Mouse (Mus musculus) olfactory bulb, adult 2 months (tissue): ENCODE measurements around the gene Rnase4. TPM values are rescaled to one million over a fixed set of nuclear protein-coding genes. Genes with fewer than 3 reads are reported as not detected.

Experiments
- H3K27ac ChIP-seq: fragments of 200-500 bp; 2 replicates; pipeline ENCODE4 v1.5.1; 2012; ENCODE audit warnings: low read depth, low read length; ENCODE audit not compliant: insufficient read depth
- H3K4me1 ChIP-seq: fragments of 200-500 bp; 2 replicates; pipeline ENCODE4 v1.6.1; 2012; ENCODE audit warnings: low read length; ENCODE audit not compliant: control insufficient read depth, insufficient read depth
- H3K4me3 ChIP-seq: fragments of 200-500 bp; 2 replicates; pipeline ENCODE4 v1.5.1; 2012; ENCODE audit warnings: mild to moderate bottlenecking, low read depth, low read length, moderate library complexity; ENCODE audit not compliant: insufficient read depth
- CTCF ChIP-seq: fragments of 200-500 bp; IDR thresholded peaks from 2 replicates; pipeline ENCODE4 v1.5.1; 2012; ENCODE audit warnings: low read depth, mild to moderate bottlenecking, low read length, moderate library complexity; ENCODE audit not compliant: insufficient read depth
- POLR2A ChIP-seq: fragments of 200-500 bp; IDR thresholded peaks from 2 replicates; pipeline ENCODE4 v1.6.1; 2012; ENCODE audit warnings: mild to moderate bottlenecking, low read depth, low read length, moderate library complexity; ENCODE audit not compliant: insufficient read depth
- WGBS: fragments of 180-500 bp; shearing (Covaris S2); methylation state at CpG from one replicate; pipeline ENCODE4 v1.1.7; 2018; 5-methylcytosine and 5-hydroxymethylcytosine counted together
- polyA plus RNA-seq: library from polyadenylated mRNA; stranded (reverse); fragments of >200 nt; gene quantifications from 2 replicates; pipeline ENCODE4 v1.2.4, GENCODE M21; 2012; ENCODE audit warnings: low replicate concordance; ENCODE audit not compliant: missing spikeins, insufficient read depth, insufficient read length

Rnase4 gene
- not detected in 2 replicates for polyA plus RNA-seq

DNA sequence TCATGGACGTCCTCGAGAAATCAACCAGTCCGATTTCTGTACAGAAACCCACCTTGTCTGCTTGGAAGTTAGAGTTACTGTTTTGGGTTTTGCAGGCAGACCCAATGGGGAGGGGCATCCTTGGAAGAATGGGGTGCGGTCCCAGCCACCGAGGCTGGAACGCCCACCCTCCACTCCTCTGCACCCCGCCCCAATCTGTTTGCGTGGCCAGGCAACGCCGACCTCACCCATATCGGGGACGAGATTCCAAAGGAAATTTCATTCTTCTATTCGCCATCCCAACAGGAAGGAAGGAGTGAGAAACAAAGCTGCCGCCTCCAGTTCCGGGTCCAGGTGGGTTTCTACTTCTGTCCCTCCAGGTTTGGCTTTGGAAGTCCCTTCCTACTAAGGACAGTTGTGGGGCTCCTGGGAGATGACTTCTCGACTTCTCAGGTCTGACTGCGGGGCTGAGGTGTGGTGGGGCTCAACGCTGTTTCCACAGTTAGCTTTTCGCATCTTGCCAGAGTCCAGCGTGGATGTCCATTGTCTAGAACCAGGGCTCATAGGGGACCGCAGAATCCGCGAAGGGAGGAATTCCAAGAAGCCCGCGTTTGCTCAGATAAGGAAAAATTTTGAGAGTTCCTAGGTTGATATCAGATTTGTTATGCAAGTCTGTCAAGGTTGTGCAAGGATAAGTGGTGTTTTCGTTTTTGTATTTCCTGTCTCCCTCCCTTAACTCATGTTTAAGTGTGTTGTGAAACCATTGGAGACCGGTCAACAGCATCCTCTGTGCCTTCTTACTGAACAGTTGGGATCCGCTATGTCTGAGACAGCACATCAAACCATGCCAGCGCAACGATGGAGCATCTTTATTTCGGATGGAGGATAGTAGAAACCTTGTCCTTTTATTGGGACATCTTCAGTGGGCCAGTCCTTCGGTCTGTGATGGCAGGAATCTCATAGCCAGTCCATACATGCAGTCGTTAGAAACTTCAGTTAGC is at the start of gene Rnase4, which contains the start of gene Ang:
Rnase4 (plus strand) TSS at position 157 of the 980 bp plus-strand sequence.
Ang (plus strand) TSS at position 230 of the 980 bp plus-strand sequence.
- peak within 1 kb of the TSS; percentile 53; the same call in 1 of the 2 replicates for H3K27ac ChIP-seq
- WGBS: 11% methylated on average over 33 of the region's 33 CpGs
- TF ChIP-seq CTCF (no peak), POLR2A (no peak)

DNA sequence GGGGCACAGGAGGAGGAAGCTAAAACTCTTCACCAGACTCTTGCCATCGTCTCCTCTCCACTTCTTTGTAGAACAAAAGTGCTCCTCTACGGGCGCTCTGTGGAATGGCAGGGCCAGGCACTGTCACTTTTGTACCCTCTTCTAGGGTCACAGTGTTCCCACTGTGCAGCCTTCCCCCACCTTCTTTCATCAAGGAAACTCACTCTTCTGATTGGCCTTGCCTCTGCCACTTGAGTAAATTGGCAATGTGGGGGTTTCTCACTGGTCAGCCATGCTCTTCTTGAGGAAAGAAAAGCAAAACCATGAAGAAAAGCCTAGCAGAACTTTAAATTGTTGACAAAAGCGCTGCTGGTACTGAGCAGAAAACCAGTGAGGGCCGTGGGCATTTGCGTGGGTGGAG is 49.1 kb upstream of the Rnase4 start, which contains the start of gene Rnase9:
Rnase9 (minus strand) TSS at position 101 of the 400 bp plus-strand sequence.
- TF ChIP-seq CTCF (no peak), POLR2A (no peak)
- Histone ChIP-seq H3K27ac (no peak within 1 kb of the TSS), H3K4me1 (no peaks in the 10 kb centered on the region), H3K4me3 (no peak within 1 kb of the TSS)
- 68% methylated on average over 6 of the region's 6 CpGs for WGBS

More for the DNA sequence above, at the start of gene Rnase4, which contains the start of gene Ang:
- Histone ChIP-seq H3K4me3 (peak within 1 kb of the TSS; percentile 95), H3K4me1 (peaks cover 6% of the 10 kb centered on the region)

DNA sequence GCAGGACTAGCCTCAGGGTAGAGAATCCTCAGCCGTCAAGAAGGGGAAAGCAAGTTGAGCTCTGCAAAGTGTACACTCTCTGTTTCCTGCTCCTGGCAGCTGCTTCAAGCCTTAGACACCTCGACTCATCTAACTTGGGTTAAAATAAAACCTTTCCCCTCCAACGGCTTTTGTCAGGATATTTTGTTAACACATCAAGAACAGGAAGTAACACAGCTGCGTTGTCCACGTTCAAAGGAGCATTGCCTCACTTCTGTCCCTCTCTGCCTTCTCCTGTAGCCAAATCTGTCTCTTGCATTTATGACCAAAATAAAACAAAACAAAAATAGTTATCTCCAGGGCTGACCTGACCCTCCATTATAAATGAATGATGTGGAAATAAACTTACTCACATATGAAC is 43.0 kb upstream of the Rnase4 start:
- Histone ChIP-seq H3K27ac (no peak overlapping the region), H3K4me3 (no peak overlapping the region), H3K4me1 (no peaks in the 10 kb centered on the region)
- TF ChIP-seq POLR2A: no peak
- TF ChIP-seq CTCF: no peak
- WGBS: 55% methylated on average over 5 of the region's 5 CpGs

DNA sequence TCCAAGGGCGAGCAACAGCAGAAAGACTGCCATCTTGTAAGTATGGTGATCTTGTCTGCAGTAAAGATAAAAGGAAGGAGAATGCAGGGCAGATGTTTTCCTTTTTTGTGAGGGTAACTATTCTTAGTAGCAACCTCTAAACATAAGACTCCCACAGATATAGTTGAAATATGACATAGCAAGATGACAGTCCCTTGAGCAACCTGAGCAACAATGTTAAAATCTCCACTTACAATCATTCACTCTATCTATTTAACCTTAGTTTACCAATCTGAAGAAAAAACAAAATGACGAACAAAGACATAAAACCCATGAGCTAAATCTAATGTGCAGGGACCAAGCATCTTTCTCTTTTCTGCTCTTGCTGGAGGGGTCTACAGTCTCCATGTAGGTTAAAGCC is 40.8 kb upstream of the Rnase4 start, which contains the start of gene Rnase11:
Rnase11 (minus strand) TSS at position 101 of the 400 bp plus-strand sequence.
- Histone ChIP-seq H3K4me3 (no peak within 1 kb of the TSS), H3K27ac (no peak within 1 kb of the TSS), H3K4me1 (no peaks in the 10 kb centered on the region)
- 89% methylated on average over 2 of the region's 2 CpGs for WGBS
- TF ChIP-seq CTCF: no peak
- TF ChIP-seq POLR2A: no peak

DNA sequence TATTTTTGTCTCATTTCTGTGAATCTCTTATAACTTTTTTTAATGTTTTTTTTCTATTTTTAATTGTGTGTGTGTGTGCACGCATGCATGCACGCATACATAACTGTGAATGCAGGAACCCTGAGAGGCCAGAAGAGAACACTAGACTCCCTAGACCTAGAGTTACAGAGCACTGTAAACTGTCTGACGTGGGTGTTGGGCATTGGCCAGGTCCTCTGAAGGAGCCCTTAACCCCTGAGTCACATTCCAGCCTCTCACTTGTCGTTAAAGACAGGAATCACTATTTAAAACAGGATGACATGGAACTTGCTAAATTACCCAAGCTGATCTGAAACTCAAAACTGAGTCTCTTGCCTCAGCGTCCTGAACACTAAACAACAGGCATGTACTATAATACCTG is 38.9 kb upstream of the Rnase4 start:
- no peak for TF ChIP-seq POLR2A
- TF ChIP-seq CTCF: no peak
- Histone ChIP-seq H3K27ac (no peak overlapping the region), H3K4me1 (no peaks in the 10 kb centered on the region), H3K4me3 (no peak overlapping the region)
- WGBS: 46% methylated on average over 5 of the region's 5 CpGs

DNA sequence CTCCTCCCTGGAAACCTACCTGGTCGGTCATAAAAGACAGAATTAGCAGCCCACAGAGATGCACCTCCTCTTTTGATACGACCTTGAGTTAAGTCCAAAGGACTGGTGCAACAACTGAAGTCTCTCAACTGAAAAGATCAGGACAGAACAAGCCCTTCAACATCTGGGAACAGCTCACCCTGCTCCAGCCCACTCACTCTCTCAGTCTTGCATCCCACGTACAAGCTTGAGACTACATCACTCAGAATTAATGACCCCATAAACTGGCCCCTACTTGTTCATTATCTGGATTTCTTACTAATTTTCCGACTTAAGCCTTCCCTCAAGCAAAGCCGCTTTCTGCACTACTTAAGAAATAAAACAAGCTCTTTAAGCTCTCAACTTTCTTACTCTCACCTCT is 37.7 kb upstream of the Rnase4 start:
- Histone ChIP-seq H3K4me1 (no peaks in the 10 kb centered on the region), H3K27ac (no peak overlapping the region), H3K4me3 (no peak overlapping the region)
- 58% methylated on average over 5 of the region's 5 CpGs for WGBS
- TF ChIP-seq POLR2A (no peak), CTCF (no peak)

DNA sequence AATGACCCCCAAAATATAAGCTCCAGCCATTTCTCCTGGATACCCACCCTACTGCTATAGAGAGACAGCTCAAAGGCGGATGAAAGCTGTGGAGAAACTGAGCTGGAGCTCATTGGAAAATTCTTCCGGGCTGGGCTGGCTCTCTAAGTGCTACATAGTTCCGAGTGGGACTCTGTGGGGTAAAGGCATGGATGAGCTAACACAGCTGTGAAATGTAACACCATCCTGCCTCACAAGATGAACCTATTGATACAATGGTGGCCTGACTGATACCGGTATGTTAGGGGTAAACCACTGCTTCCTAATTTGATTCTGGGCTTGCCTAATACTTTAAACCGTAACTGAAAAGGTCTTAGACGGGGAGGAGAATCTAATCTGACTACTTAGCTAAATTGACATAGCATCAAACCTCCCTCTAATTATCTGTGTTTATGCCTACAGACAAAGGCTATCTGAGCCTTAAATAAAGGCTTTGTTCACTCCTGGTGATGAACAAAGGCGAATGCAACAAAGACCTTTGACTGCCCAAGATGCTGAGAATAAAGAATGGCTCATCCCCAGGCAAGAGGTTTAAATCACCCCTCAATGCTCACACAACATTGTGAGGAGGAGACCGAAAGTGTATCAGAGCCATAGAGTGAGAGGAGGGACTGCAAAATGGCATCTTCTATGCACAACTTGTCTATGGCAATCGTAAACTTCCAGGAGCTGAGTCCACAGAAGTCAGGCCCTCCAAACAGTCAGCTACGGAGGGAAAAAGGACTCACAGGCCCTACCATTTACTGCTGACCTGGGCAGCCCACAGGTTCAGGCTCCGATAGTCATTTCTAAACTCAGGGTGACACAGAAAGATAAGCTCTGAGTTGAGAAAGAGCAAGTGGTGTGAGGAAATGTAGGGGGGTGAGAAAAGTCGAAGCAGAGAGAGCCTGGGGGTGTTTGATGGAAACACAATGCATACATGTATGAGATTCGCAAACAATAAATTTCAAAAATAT is 36.3 kb upstream of the Rnase4 start:
- Histone ChIP-seq H3K4me1 (no peaks in the 10 kb centered on the region), H3K4me3 (no peak overlapping the region), H3K27ac (no peak overlapping the region)
- TF ChIP-seq CTCF (no peak), POLR2A (no peak)
- 52% methylated on average over 13 of the region's 13 CpGs for WGBS

DNA sequence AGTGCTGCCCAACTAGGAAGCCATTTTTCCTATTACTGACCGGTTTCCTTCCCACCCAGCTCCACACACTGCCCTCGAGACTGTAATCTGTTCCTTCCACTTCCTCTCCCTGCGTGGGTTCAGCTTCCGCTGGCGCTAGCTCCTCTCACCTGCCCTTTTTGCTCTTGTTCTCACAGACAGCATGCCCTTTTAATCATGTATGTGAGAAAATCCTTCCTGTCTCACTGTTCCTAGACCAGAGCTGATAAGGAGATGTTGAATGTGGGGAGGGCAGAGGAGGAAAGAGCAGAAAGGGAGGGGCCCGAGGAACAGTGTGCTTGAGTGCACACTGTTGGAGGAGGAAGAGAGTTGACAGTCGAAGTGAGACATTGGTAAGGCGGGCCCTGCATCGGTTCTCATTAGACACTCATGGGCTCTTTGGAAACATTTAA is 33.5 kb upstream of the Rnase4 start, which contains the start of gene Rnase12:
Rnase12 (minus strand) TSS at position 261 of the 431 bp plus-strand sequence.
- Histone ChIP-seq H3K27ac (no peak within 1 kb of the TSS), H3K4me3 (no peak within 1 kb of the TSS), H3K4me1 (no peaks in the 10 kb centered on the region)
- no peak for TF ChIP-seq CTCF
- 65% methylated on average over 9 of the region's 9 CpGs for WGBS

DNA sequence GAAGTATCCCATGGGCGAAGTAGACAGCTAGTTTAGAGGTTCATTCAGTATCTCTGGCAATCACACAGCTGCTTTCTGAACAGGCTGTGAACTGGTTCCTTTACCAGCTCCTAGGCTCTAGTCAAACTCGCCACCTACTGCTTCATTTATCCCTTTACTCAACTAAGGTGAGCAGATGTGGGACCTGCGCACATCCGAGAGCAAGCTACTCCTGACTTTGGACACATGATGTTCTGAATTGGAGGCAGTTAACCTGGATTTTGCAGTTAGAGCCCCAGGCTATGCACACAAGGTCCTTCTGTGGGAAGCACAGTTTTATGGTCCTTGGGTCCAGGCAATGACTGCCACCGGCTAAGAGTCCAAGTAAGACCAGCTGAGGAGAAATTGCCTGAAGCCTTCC is 30.1 kb upstream of the Rnase4 start:
- Histone ChIP-seq H3K4me3 (no peak overlapping the region), H3K27ac (no peak overlapping the region), H3K4me1 (no peaks in the 10 kb centered on the region)
- TF ChIP-seq POLR2A: no peak
- no peak for TF ChIP-seq CTCF
- 95% methylated on average over 5 of the region's 5 CpGs for WGBS
